In genomic region chr7:142510021-142510777, GRCm38 (mm10) we compare ENCODE assay signal across 8 mouse cellular contexts. TPM values are rescaled to one million over a fixed set of nuclear protein-coding genes. Genes with fewer than 3 reads are reported as not detected.
DNase-seq lines count a peak whose midpoint lies in the region; ATAC-seq and TF ChIP-seq lines count a peak whose summit lies in the region.

No protein-coding gene starts in this region.

- H3K27me3 ChIP-seq in lung, embryonic 16.5 days (ENCODE audit: control insufficient read depth, insufficient read depth, low read depth, low read length) = no peaks in the 10 kb centered on the region
- H3K27me3 ChIP-seq in stomach, postnatal 0 days (ENCODE audit: control insufficient read depth, insufficient read depth, low read length) = no peaks in the 10 kb centered on the region

- peak overlapping the region; percentile 11; the same call in 1 of the 2 replicates for H3K4me3 ChIP-seq in gastrocnemius, adult 2 months
- H3K4me3 ChIP-seq in lung, embryonic 16.5 days (ENCODE audit: low read length) = no peak overlapping the region
- H3K4me3 ChIP-seq in stomach, postnatal 0 days (ENCODE audit: low read depth, low read length) = no peak overlapping the region

- H3K9me3 ChIP-seq in lung, embryonic 16.5 days (ENCODE audit: control insufficient read depth, low read length) = no peaks in the 10 kb centered on the region
- H3K9me3 ChIP-seq in stomach, postnatal 0 days (ENCODE audit: control insufficient read depth, low read length) = no peaks in the 10 kb centered on the region

- DNase-seq in gastrocnemius, adult 2 months = peak; percentile 43
- no peak for DNase-seq in gastrocnemius, adult 18-20 months (ENCODE audit: low spot score)
- no peak for DNase-seq in lung, postnatal 36 days
- DNase-seq in lung, postnatal 10 days = peak; percentile 72
- no peak for DNase-seq in stomach, postnatal 0 days (ENCODE audit: low spot score)
- DNase-seq in testis, postnatal 14 days (ENCODE audit: low spot score) = no peak

- intact Hi-C loops in gastrocnemius, adult 2 months (cut with DNase I) = no loop called here

- no peak for TF ChIP-seq EP300 in stomach, postnatal 0 days (optimal IDR thresholded peaks at IDR 0.05)

- H3K4me1 ChIP-seq in lung, embryonic 16.5 days (replicated peaks; ENCODE audit: control insufficient read depth, insufficient read depth, low read length) = peaks cover 26% of the 10 kb centered on the region
- H3K4me1 ChIP-seq in stomach, postnatal 0 days (replicated peaks; ENCODE audit: control insufficient read depth, insufficient read depth) = peaks cover 9% of the 10 kb centered on the region

- H3K36me3 ChIP-seq in lung, embryonic 16.5 days (ENCODE audit: control insufficient read depth, insufficient read depth, low read length) = no peaks in the 10 kb centered on the region
- H3K36me3 ChIP-seq in stomach, postnatal 0 days (ENCODE audit: control insufficient read depth, insufficient read depth, low read length) = no peaks in the 10 kb centered on the region

- no peak overlapping the region for H3K4me2 ChIP-seq in lung, embryonic 16.5 days (ENCODE audit: low read depth, low read length)
- H3K4me2 ChIP-seq in stomach, postnatal 0 days (replicated peaks; ENCODE audit: low read depth) = no peak overlapping the region

- TF ChIP-seq CTCF in gastrocnemius, adult 2 months (IDR thresholded peaks at IDR 0.05) = no peak
- no peak for TF ChIP-seq CTCF in stomach, postnatal 0 days (IDR thresholded peaks at IDR 0.05; ENCODE audit: low read depth)

- peak overlapping the region; percentile 70 for H3K27ac ChIP-seq in gastrocnemius, adult 2 months
- H3K27ac ChIP-seq in lung, embryonic 16.5 days (ENCODE audit: low read length) = peak overlapping the region; percentile 91
- peak overlapping the region; percentile 90 for H3K27ac ChIP-seq in stomach, postnatal 0 days (replicated peaks)

- 16% methylated on average over 12 of the region's 12 CpGs for WGBS in lung, embryonic 16.5 days
- WGBS in stomach, postnatal 0 days = 18% methylated on average over 12 of the region's 12 CpGs

- peak; percentile 73 for ATAC-seq in lung, embryonic 16.5 days (ENCODE audit: low read depth)
- peak; percentile 48; the same call in 1 of the 2 replicates for ATAC-seq in stomach, postnatal 0 days (ENCODE audit: low FRiP score, low TSS enrichment)
- no peak for ATAC-seq in monocyte, adult 5-6 weeks (replicated peaks; ENCODE audit: insufficient number of reproducible peaks, low FRiP score, low TSS enrichment, poor library complexity, severe bottlenecking)

- peak overlapping the region; percentile 52 for H3K9ac ChIP-seq in lung, embryonic 16.5 days (ENCODE audit: low read length)
- H3K9ac ChIP-seq in stomach, postnatal 0 days (ENCODE audit: low read length) = 0 out of 2 replicates have a peak overlapping the region, but pooled peaks have one; percentile 19

RNA-seq across cellular contexts. Expression of gene Tnnt3, which starts 11.6 kb away (rescaled TPM):
- over 10,000 TPM; 28,899 to 38,022 TPM for total RNA-seq in gastrocnemius, adult 2 months (2021)
- total RNA-seq in gastrocnemius, adult 18-20 months (2021) = over 10,000 TPM; 35,269 to 35,976 TPM
- 17.9 and 50.7 TPM in 2 replicates for polyA plus RNA-seq in lung, embryonic 16.5 days (2015; fragmentation: Nextera tagmentation; extraction: Ambion mirVana)
- 8.0 and 11.7 TPM in 2 replicates for polyA plus RNA-seq in stomach, postnatal 0 days (2015; fragmentation: Nextera tagmentation; extraction: Ambion mirVana)
- total RNA-seq in monocyte, adult 5-6 weeks (2017) = 13.6 to 16.7 TPM (median 15.5 TPM) in 3 replicates

RNA-seq across cellular contexts. Expression of gene Mrpl23, which starts 22.3 kb away (rescaled TPM):
- 1 to 10 TPM in 1 of 2 experiments, under 1 TPM in 1; 0.89 to 1.4 TPM for total RNA-seq in gastrocnemius, adult 2 months (2021)
- 1 to 10 TPM; 1.7 to 1.9 TPM for total RNA-seq in gastrocnemius, adult 18-20 months (2021)
- polyA plus RNA-seq in lung, embryonic 16.5 days (2015; fragmentation: Nextera tagmentation; extraction: Ambion mirVana) = 17.2 and 22.4 TPM in 2 replicates
- polyA plus RNA-seq in stomach, postnatal 0 days (2015; fragmentation: Nextera tagmentation; extraction: Ambion mirVana) = 17.7 and 19.4 TPM in 2 replicates
- total RNA-seq in monocyte, adult 5-6 weeks (2017) = 9.7 to 34.1 TPM (median 22.6 TPM) in 3 replicates

RNA-seq across cellular contexts. Expression of gene Lsp1, which starts 49.6 kb away (rescaled TPM):
- 10 to 100 TPM; 25.8 to 47.3 TPM for total RNA-seq in gastrocnemius, adult 2 months (2021)
- total RNA-seq in gastrocnemius, adult 18-20 months (2021) = 10 to 100 TPM; 30.3 to 38.4 TPM
- polyA plus RNA-seq in lung, embryonic 16.5 days (2015; fragmentation: Nextera tagmentation; extraction: Ambion mirVana) = 110 and 118 TPM in 2 replicates
- 107 and 110 TPM in 2 replicates for polyA plus RNA-seq in stomach, postnatal 0 days (2015; fragmentation: Nextera tagmentation; extraction: Ambion mirVana)
- total RNA-seq in monocyte, adult 5-6 weeks (2017) = 1,011 to 1,374 TPM (median 1,247 TPM) in 3 replicates

Comparison
In these comparisons a context has a peak if more than half of its experiments do, and no peak if none do; other contexts are left out.
1. DNase-seq: peak in gastrocnemius, adult 2 months (single experiment) and lung, postnatal 10 days (single experiment); none in gastrocnemius, adult 18-20 months (single experiment), lung, postnatal 36 days (single experiment), stomach, postnatal 0 days (single experiment) and testis, postnatal 14 days (single experiment).
2. RNA of gene Tnnt3, which starts 11.6 kb away (total RNA-seq): 28,899 to 38,022 TPM in gastrocnemius, adult 2 months and 35,269 to 35,976 TPM in gastrocnemius, adult 18-20 months; 13.6 to 16.7 TPM in monocyte, adult 5-6 weeks; every median in the first group is over 1,000 times any median in the second.
3. RNA of gene Lsp1, which starts 49.6 kb away (total RNA-seq): 1,011 to 1,374 TPM in monocyte, adult 5-6 weeks; 25.8 to 47.3 TPM in gastrocnemius, adult 2 months and 30.3 to 38.4 TPM in gastrocnemius, adult 18-20 months; every median in the first group is over 10 times any median in the second.
4. Peak in every context shown above with its lines, with median percentiles within 50 percentile points of each other: H3K27ac ChIP-seq.